Mouse (Mus musculus): Measurements from ENCODE around the gene Ubn2. TPM values are rescaled to one million over a fixed set of nuclear protein-coding genes. Genes with fewer than 3 reads are reported as not detected.
"Not testable (repeated sequence)": the region's sequence is repeated elsewhere in the genome, so short reads cannot be mapped to it uniquely, and the experiment has no call there.

Ubn2 gene
- 15.2 and 15.5 TPM in 2 replicates for polyA plus RNA-seq (2012; rRNA removed)

GRCm38 (mm10) chr6:38433261-38434033 lies at the start of gene Ubn2:
Gene Ubn2 (plus strand): TSS chr6:38433950.
- peak; percentile 94 for DNase-seq (ENCODE audit: low spot score)

GRCm38 (mm10) chr6:38389671-38390070 lies 44.1 kb upstream of the Ubn2 start:
- no peak for DNase-seq (ENCODE audit: low spot score)

GRCm38 (mm10) chr6:38432457-38432856 lies 1.3 kb upstream of the Ubn2 start:
- DNase-seq (ENCODE audit: low spot score) = not testable (repeated sequence)

- DNase-seq (ENCODE audit: low spot score) = peak; percentile 76
These were observed 589 bp downstream of the Ubn2 start for GRCm38 (mm10) chr6:38434055-38435023.

GRCm38 (mm10) chr6:38443842-38444241 lies 10.1 kb downstream of the Ubn2 start:
- no peak for DNase-seq (ENCODE audit: low spot score)

- no peak for DNase-seq (ENCODE audit: low spot score)
These were observed 14.5 kb downstream of the Ubn2 start for GRCm38 (mm10) chr6:38448295-38448694.

- no peak for DNase-seq (ENCODE audit: low spot score)
These were observed 19.3 kb downstream of the Ubn2 start for GRCm38 (mm10) chr6:38453049-38453448.

- DNase-seq (ENCODE audit: low spot score) = not testable (repeated sequence)
These were observed 22.7 kb downstream of the Ubn2 start for GRCm38 (mm10) chr6:38456425-38456824.

- no peak for DNase-seq (ENCODE audit: low spot score)
These were observed 24.3 kb downstream of the Ubn2 start for GRCm38 (mm10) chr6:38458075-38458474.

- no peak for DNase-seq (ENCODE audit: low spot score)
These were observed 35.8 kb downstream of the Ubn2 start for GRCm38 (mm10) chr6:38469591-38469990.

GRCm38 (mm10) chr6:38481694-38482371 lies 48.1 kb downstream of the Ubn2 start:
- no peak for DNase-seq (ENCODE audit: low spot score)

GRCm38 (mm10) chr6:38492550-38492949 lies 58.8 kb downstream of the Ubn2 start:
- DNase-seq (ENCODE audit: low spot score) = no peak

- no peak for DNase-seq (ENCODE audit: low spot score)
These were observed 61.9 kb downstream of the Ubn2 start for GRCm38 (mm10) chr6:38495641-38496040.

GRCm38 (mm10) chr6:38512096-38512495 lies 78.3 kb downstream of the Ubn2 start:
- DNase-seq (ENCODE audit: low spot score) = no peak

- DNase-seq (ENCODE audit: low spot score) = no peak
These were observed 79.1 kb downstream of the Ubn2 start for GRCm38 (mm10) chr6:38512830-38513229.

GRCm38 (mm10) chr6:38515201-38515600 lies 81.5 kb downstream of the Ubn2 start:
- no peak for DNase-seq (ENCODE audit: low spot score)

GRCm38 (mm10) chr6:38523851-38524250 lies 90.1 kb downstream of the Ubn2 start:
- no peak for DNase-seq (ENCODE audit: low spot score)

GRCm38 (mm10) chr6:38531211-38531820 lies 97.6 kb downstream of the Ubn2 start:
- no peak for DNase-seq (ENCODE audit: low spot score)

GRCm38 (mm10) chr6:38532500-38533420 lies 99.0 kb downstream of the Ubn2 start:
- no peak for DNase-seq (ENCODE audit: low spot score)
